Comparison of ENCODE assay signal across 19 mouse cellular contexts in the genomic region with DNA sequence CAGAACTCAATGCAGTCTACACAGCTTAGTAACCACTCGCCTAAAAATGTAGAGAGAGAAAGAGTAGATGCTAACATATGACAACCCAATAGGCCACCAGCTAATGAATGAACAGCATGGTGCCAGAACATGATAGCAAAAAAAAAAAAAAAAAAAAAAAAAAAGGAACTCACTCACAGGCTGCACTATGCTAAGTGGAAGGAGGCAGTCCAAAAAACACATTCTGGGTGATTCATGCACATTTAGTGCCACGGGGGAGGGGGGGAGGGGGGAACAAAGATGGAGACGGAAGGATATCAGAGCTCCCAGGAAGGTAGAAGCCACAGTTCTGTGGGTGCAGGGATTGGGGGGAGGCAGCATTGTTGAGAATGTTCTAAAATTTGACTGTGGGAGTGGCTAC. TPM values are rescaled to one million over a fixed set of nuclear protein-coding genes. Genes with fewer than 3 reads are reported as not detected.
DNase-seq lines count a peak whose midpoint lies in the region; ATAC-seq lines count a peak whose summit lies in the region.
"Had no signal": no experiment of that assay in that cellular context is flagged by ENCODE, and none has a peak within 500 bp of the region (broad histone marks: within the 10 kb centered on the region; RNA-seq: fewer than 3 reads in every experiment).

No protein-coding gene starts in this region.

- ATAC-seq in forebrain, embryonic 13.5 days: peak; percentile 43; the same call in 1 of the 2 replicates
- ATAC-seq in forebrain, embryonic 12.5 days (ENCODE audit: low FRiP score): no peak
- peak; percentile 44; the same call in 1 of the 2 replicates for ATAC-seq in frontal cortex, adult (ENCODE audit: low TSS enrichment)
- ATAC-seq: hindbrain, embryonic 16.5 days had no signal

- peaks cover 4% of the 10 kb centered on the region; the same call in 1 of the 2 replicates for H3K4me1 ChIP-seq in forebrain, embryonic 13.5 days
- H3K4me1 ChIP-seq in forebrain, embryonic 12.5 days: peaks cover 9% of the 10 kb centered on the region; the same call in 1 of the 2 replicates

- DNase-seq in frontal cortex, postnatal 14 days (ENCODE audit: low spot score in 2 of 2): no peak
- DNase-seq in Muller cell, postnatal 12 days (ENCODE audit: inconsistent ontology term): peak; percentile 68
- peak; percentile 14 for DNase-seq in fibroblast of lung, adult 2 months (ENCODE audit: low read depth)
- DNase-seq in layer of hippocampus, adult 18-20 months (ENCODE audit: low spot score in 2 of 2): no peak
- DNase-seq: adrenal gland, adult 8-10 months; adrenal gland, postnatal 36 days; cerebellum, adult 11-12 months; cerebellum, adult 9-10 months; cerebellum, postnatal 25 days; gastrocnemius, postnatal 36 days; heart, adult 11 months; heart, postnatal 36 days; kidney, adult 18-20 months had no signal

- H3K27ac ChIP-seq in forebrain, embryonic 13.5 days: no peak overlapping the region
- no peak overlapping the region for H3K27ac ChIP-seq in forebrain, embryonic 12.5 days
- H3K27ac ChIP-seq: embryonic facial prominence, embryonic 13.5 days; heart, embryonic 13.5 days had no signal

- H3K4me2 ChIP-seq in forebrain, embryonic 13.5 days: no peak overlapping the region
- H3K4me2 ChIP-seq in forebrain, embryonic 12.5 days: no peak overlapping the region
- H3K4me2 ChIP-seq: embryonic facial prominence, embryonic 13.5 days; heart, embryonic 13.5 days had no signal

- H3K9me3 ChIP-seq in forebrain, embryonic 13.5 days (replicated peaks): no peaks in the 10 kb centered on the region
- H3K9me3 ChIP-seq in forebrain, embryonic 12.5 days: no peaks in the 10 kb centered on the region
- H3K9me3 ChIP-seq: embryonic facial prominence, embryonic 13.5 days had no signal

- no peak overlapping the region for H3K9ac ChIP-seq in forebrain, embryonic 13.5 days
- no peak overlapping the region for H3K9ac ChIP-seq in forebrain, embryonic 12.5 days
- H3K9ac ChIP-seq: embryonic facial prominence, embryonic 13.5 days; heart, embryonic 13.5 days had no signal

- WGBS in forebrain, embryonic 13.5 days: 47% methylated on average over 3 of the region's 3 CpGs
- WGBS in forebrain, embryonic 12.5 days: 61% methylated on average over 3 of the region's 3 CpGs

- no peak overlapping the region for H3K4me3 ChIP-seq in forebrain, embryonic 13.5 days
- no peak overlapping the region for H3K4me3 ChIP-seq in forebrain, embryonic 12.5 days (replicated peaks)
- H3K4me3 ChIP-seq: embryonic facial prominence, embryonic 13.5 days; heart, embryonic 13.5 days had no signal

- H3K36me3 ChIP-seq in forebrain, embryonic 13.5 days (ENCODE audit: poor library complexity, severe bottlenecking): 0 out of 2 replicates have a peak, but pooled peaks cover 6% of the 10 kb centered on the region
- no peaks in the 10 kb centered on the region for H3K36me3 ChIP-seq in forebrain, embryonic 12.5 days (replicated peaks)

- H3K27me3 ChIP-seq in forebrain, embryonic 13.5 days: peaks cover 6% of the 10 kb centered on the region
- H3K27me3 ChIP-seq in forebrain, embryonic 12.5 days: peaks cover 33% of the 10 kb centered on the region
- H3K27me3 ChIP-seq: embryonic facial prominence, embryonic 13.5 days; heart, embryonic 13.5 days had no signal

RNA-seq across cellular contexts. Expression of a gene that starts 43.2 kb away (rescaled TPM):
- polyA plus RNA-seq in forebrain, embryonic 13.5 days (2015; fragmentation: Nextera tagmentation; extraction: Ambion mirVana): 5.5 and 6.1 TPM in 2 replicates
- polyA plus RNA-seq in forebrain, embryonic 12.5 days (2016; fragmentation: Nextera tagmentation; extraction: Ambion mirVana): 9.4 and 10.5 TPM in 2 replicates
- total RNA-seq in layer of hippocampus, adult 18-20 months (2021): 10 to 100 TPM; 18.0 to 21.8 TPM

RNA-seq across cellular contexts. Expression of a gene that starts 49.4 kb away (rescaled TPM):
- polyA plus RNA-seq in forebrain, embryonic 13.5 days (2015; fragmentation: Nextera tagmentation; extraction: Ambion mirVana): 21.7 and 23.1 TPM in 2 replicates
- polyA plus RNA-seq in forebrain, embryonic 12.5 days (2016; fragmentation: Nextera tagmentation; extraction: Ambion mirVana): 24.6 and 29.3 TPM in 2 replicates
- 1 to 10 TPM; 3.1 to 3.8 TPM for total RNA-seq in layer of hippocampus, adult 18-20 months (2021)

Comparison
In these comparisons a context has a peak if more than half of its experiments do, and no peak if none do; other contexts are left out.
1. DNase-seq: peak in Muller cell, postnatal 12 days (single experiment) and fibroblast of lung, adult 2 months (single experiment); none in frontal cortex, postnatal 14 days (0 of 2) and layer of hippocampus, adult 18-20 months (0 of 2).